Mouse (Mus musculus) retina, embryonic 14.5 days (tissue): Measurements from ENCODE around the gene Ehd4.

ENCODE experiments used
- DNase-seq: peaks from one replicate; pipeline ENCODE4 v3.0.0-alpha.2; 2015; ENCODE audit warnings: low spot score

Ehd4 gene

GRCm38 (mm10) chr2:120154361-120154894 lies at the start of gene Ehd4:
TSS of gene Ehd4 (minus strand) at chr2:120154606.
- peak; percentile 99 for DNase-seq

- no peak for DNase-seq
Observed at GRCm38 (mm10) chr2:120203742-120204141, 49.3 kb upstream of the Ehd4 start.

- DNase-seq, result no peak
Observed at GRCm38 (mm10) chr2:120200077-120200476, 45.7 kb upstream of the Ehd4 start.

- DNase-seq, result no peak
Observed at GRCm38 (mm10) chr2:120188174-120188573, 33.8 kb upstream of the Ehd4 start.

- DNase-seq, result no peak
Observed at GRCm38 (mm10) chr2:120187583-120187982, 33.2 kb upstream of the Ehd4 start.

- no peak for DNase-seq
Observed at GRCm38 (mm10) chr2:120185527-120186276, 31.3 kb upstream of the Ehd4 start.

GRCm38 (mm10) chr2:120178936-120179335 lies 24.5 kb upstream of the Ehd4 start:
- DNase-seq, result no peak

- DNase-seq, result peak; percentile 76
Observed at GRCm38 (mm10) chr2:120173718-120174117, 19.3 kb upstream of the Ehd4 start.

- DNase-seq, result no peak
Observed at GRCm38 (mm10) chr2:120171362-120171761, 17.0 kb upstream of the Ehd4 start.

GRCm38 (mm10) chr2:120170726-120171125 lies 16.3 kb upstream of the Ehd4 start:
- DNase-seq, result peak; percentile 69

GRCm38 (mm10) chr2:120169382-120169781 lies 15.0 kb upstream of the Ehd4 start:
- no peak for DNase-seq

GRCm38 (mm10) chr2:120167763-120168162 lies 13.4 kb upstream of the Ehd4 start:
- DNase-seq, result no peak

- no peak for DNase-seq
Observed at GRCm38 (mm10) chr2:120165474-120165873, 11.1 kb upstream of the Ehd4 start.

GRCm38 (mm10) chr2:120159434-120159833 lies 5.0 kb upstream of the Ehd4 start:
- DNase-seq, result no peak

GRCm38 (mm10) chr2:120158846-120159245 lies 4.4 kb upstream of the Ehd4 start:
- DNase-seq, result no peak

- DNase-seq, result no peak
Observed at GRCm38 (mm10) chr2:120158016-120158415, 3.6 kb upstream of the Ehd4 start.

- no peak for DNase-seq
Observed at GRCm38 (mm10) chr2:120157606-120158005, 3.2 kb upstream of the Ehd4 start.

GRCm38 (mm10) chr2:120153586-120154360 lies 633 bp downstream of the Ehd4 start:
- DNase-seq, result peak; percentile 23

GRCm38 (mm10) chr2:120150571-120150970 lies 3.8 kb downstream of the Ehd4 start:
- no peak for DNase-seq

- DNase-seq, result no peak
Observed at GRCm38 (mm10) chr2:120149634-120150033, 4.8 kb downstream of the Ehd4 start.

- DNase-seq, result no peak
Observed at GRCm38 (mm10) chr2:120147999-120148398, 6.4 kb downstream of the Ehd4 start.

- no peak for DNase-seq
Observed at GRCm38 (mm10) chr2:120147364-120147763, 7.0 kb downstream of the Ehd4 start.

GRCm38 (mm10) chr2:120146543-120146942 lies 7.9 kb downstream of the Ehd4 start:
- no peak for DNase-seq
